Mouse (Mus musculus) frontal cortex, adult (tissue): ENCODE data around the gene Lrrc41.

Experiments used
- ATAC-seq: cut with Nextera tagmentation; 2 replicates; pipeline ENCODE4 v1.9.2; 2017; ENCODE audit warnings: mild to moderate bottlenecking, moderate library complexity, mixed read lengths; ENCODE audit not compliant: low TSS enrichment

The Lrrc41 gene

GRCm38 (mm10) chr4:116077240-116078095 is 2.4 kb downstream of the Lrrc41 start:
- ATAC-seq: no peak

GRCm38 (mm10) chr4:116088510-116089249 is 13.6 kb downstream of the Lrrc41 start:
- peak; percentile 85 for ATAC-seq

- ATAC-seq: no peak
Observed at GRCm38 (mm10) chr4:116096291-116096690, 21.2 kb downstream of the Lrrc41 start.

GRCm38 (mm10) chr4:116097211-116097610 is 22.1 kb downstream of the Lrrc41 start:
- no peak for ATAC-seq

- no peak for ATAC-seq
Observed at GRCm38 (mm10) chr4:116100959-116101358, 25.9 kb downstream of the Lrrc41 start.

GRCm38 (mm10) chr4:116105278-116105677 is 30.2 kb downstream of the Lrrc41 start:
- peak; percentile 82 for ATAC-seq

- ATAC-seq: no peak
Observed at GRCm38 (mm10) chr4:116110695-116111094, 35.6 kb downstream of the Lrrc41 start.

- no peak for ATAC-seq
Observed at GRCm38 (mm10) chr4:116111486-116111885, 36.4 kb downstream of the Lrrc41 start.

- ATAC-seq: no peak
Observed at GRCm38 (mm10) chr4:116122762-116123161, 47.7 kb downstream of the Lrrc41 start.

GRCm38 (mm10) chr4:116123602-116124519 is 48.8 kb downstream of the Lrrc41 start, which contains the start of the genes Rad54l and Pomgnt1:
Gene Rad54l (minus strand): TSS chr4:116123690.
Gene Pomgnt1 (plus strand): TSS chr4:116123840.
- ATAC-seq: peak; percentile 97

- ATAC-seq: no peak
Observed at GRCm38 (mm10) chr4:116125803-116126386, 50.8 kb downstream of the Lrrc41 start.

GRCm38 (mm10) chr4:116127956-116128355 is 52.9 kb downstream of the Lrrc41 start:
- no peak for ATAC-seq

- ATAC-seq: no peak
Observed at GRCm38 (mm10) chr4:116133126-116133525, 58.1 kb downstream of the Lrrc41 start.

- ATAC-seq: peak; percentile 72
Observed at GRCm38 (mm10) chr4:116134990-116135389, 59.9 kb downstream of the Lrrc41 start.

- no peak for ATAC-seq
Observed at GRCm38 (mm10) chr4:116137421-116137996, 62.4 kb downstream of the Lrrc41 start.

GRCm38 (mm10) chr4:116140801-116141574 is 65.9 kb downstream of the Lrrc41 start:
- peak; percentile 55 for ATAC-seq

GRCm38 (mm10) chr4:116141736-116142135 is 66.7 kb downstream of the Lrrc41 start:
- no peak for ATAC-seq

GRCm38 (mm10) chr4:116142269-116142668 is 67.2 kb downstream of the Lrrc41 start:
- ATAC-seq: no peak

GRCm38 (mm10) chr4:116143317-116143811 is 68.3 kb downstream of the Lrrc41 start:
- peak; percentile 18; the same call in 1 of the 2 replicates for ATAC-seq
